Mouse (Mus musculus): Measurements from ENCODE around the gene Alg12.

- TF ChIP-seq POLR2A (IDR thresholded peaks at IDR 0.05; ENCODE audit: extremely low read depth, insufficient read depth, low read length) (no peak), CTCF (IDR thresholded peaks at IDR 0.05; ENCODE audit: extremely low read depth, insufficient read depth, low read length) (no peak)
These were observed 25.8 kb upstream of the Alg12 start for GRCm38 (mm10) chr15:88844966-88845365.
